Mouse (Mus musculus): ENCODE results near the gene Gpr22.

DNA sequence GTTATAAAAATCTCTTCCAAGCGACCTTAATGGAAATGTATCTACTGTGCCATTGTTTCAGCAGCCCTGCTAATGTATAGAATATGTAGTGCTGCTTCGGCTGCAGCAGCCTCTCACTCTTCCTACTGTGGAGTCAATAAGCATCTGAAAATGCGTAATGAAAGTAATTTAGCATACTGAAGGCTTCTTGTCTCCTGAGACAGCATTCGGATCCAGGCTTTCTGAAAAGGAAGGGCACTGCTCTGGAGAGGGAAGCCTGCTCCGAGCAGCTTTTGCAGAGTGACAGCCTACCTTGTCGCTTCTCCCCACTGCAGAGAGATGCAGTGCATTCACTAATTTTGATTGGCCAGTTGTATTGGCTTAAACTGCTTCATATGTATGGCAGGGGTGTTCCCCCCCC, at the start of gene Gpr22:
- TF ChIP-seq TAL1 (IDR thresholded peaks at IDR 0.05; ENCODE audit: low read length) (no peak), GATA1 (IDR thresholded peaks at IDR 0.05; ENCODE audit: low read length) (no peak)

All from erythroblast, embryonic 14.5 days (primary cell).